Mouse (Mus musculus): ENCODE results near the gene Scamp2. TPM values are rescaled to one million over a fixed set of nuclear protein-coding genes. Genes with fewer than 3 reads are reported as not detected.

Gene Scamp2
- total RNA-seq, 2 experiments from 2014 or later: 13.1 to 25.4 TPM

GRCm38 (mm10) chr9:57547869-57548268 lies 12.9 kb upstream of the Scamp2 start:
- no peak for ATAC-seq (replicated peaks; ENCODE audit: low FRiP score, poor library complexity, severe bottlenecking)

GRCm38 (mm10) chr9:57549186-57549585 lies 11.6 kb upstream of the Scamp2 start:
- no peak for ATAC-seq (replicated peaks; ENCODE audit: low FRiP score, poor library complexity, severe bottlenecking)

- ATAC-seq (replicated peaks; ENCODE audit: low FRiP score, poor library complexity, severe bottlenecking): no peak
Observed at GRCm38 (mm10) chr9:57550126-57550862, 10.4 kb upstream of the Scamp2 start.

- peak; percentile 44; the same call in 1 of the 2 replicates for ATAC-seq (replicated peaks; ENCODE audit: low FRiP score, poor library complexity, severe bottlenecking)
Observed at GRCm38 (mm10) chr9:57552139-57552887, 8.4 kb upstream of the Scamp2 start, which contains the start of gene Mpi. Mpi (minus strand) TSS chr9:57552763.

GRCm38 (mm10) chr9:57553119-57553518 lies 7.6 kb upstream of the Scamp2 start:
- ATAC-seq (replicated peaks; ENCODE audit: low FRiP score, poor library complexity, severe bottlenecking): no peak

GRCm38 (mm10) chr9:57554753-57555152 lies 6.0 kb upstream of the Scamp2 start:
- no peak for ATAC-seq (replicated peaks; ENCODE audit: low FRiP score, poor library complexity, severe bottlenecking)

- no peak for ATAC-seq (replicated peaks; ENCODE audit: low FRiP score, poor library complexity, severe bottlenecking)
Observed at GRCm38 (mm10) chr9:57557215-57557614, 3.5 kb upstream of the Scamp2 start.

GRCm38 (mm10) chr9:57558625-57559024 lies 2.1 kb upstream of the Scamp2 start:
- ATAC-seq (replicated peaks; ENCODE audit: low FRiP score, poor library complexity, severe bottlenecking): no peak

- no peak for ATAC-seq (replicated peaks; ENCODE audit: low FRiP score, poor library complexity, severe bottlenecking)
Observed at GRCm38 (mm10) chr9:57559568-57559967, 1.2 kb upstream of the Scamp2 start.

GRCm38 (mm10) chr9:57560263-57560662 lies 480 bp upstream of the Scamp2 start:
- no peak for ATAC-seq (replicated peaks; ENCODE audit: low FRiP score, poor library complexity, severe bottlenecking)

- ATAC-seq (replicated peaks; ENCODE audit: low FRiP score, poor library complexity, severe bottlenecking): no peak
Observed at GRCm38 (mm10) chr9:57561711-57562099, 962 bp downstream of the Scamp2 start.

GRCm38 (mm10) chr9:57562896-57563372 lies 2.2 kb downstream of the Scamp2 start:
- no peak for ATAC-seq (replicated peaks; ENCODE audit: low FRiP score, poor library complexity, severe bottlenecking)

- no peak for ATAC-seq (replicated peaks; ENCODE audit: low FRiP score, poor library complexity, severe bottlenecking)
Observed at GRCm38 (mm10) chr9:57564609-57565008, 3.9 kb downstream of the Scamp2 start.

GRCm38 (mm10) chr9:57565741-57566221 lies 5.0 kb downstream of the Scamp2 start:
- no peak for ATAC-seq (replicated peaks; ENCODE audit: low FRiP score, poor library complexity, severe bottlenecking)

- ATAC-seq (replicated peaks; ENCODE audit: low FRiP score, poor library complexity, severe bottlenecking): no peak
Observed at GRCm38 (mm10) chr9:57566846-57567245, 6.1 kb downstream of the Scamp2 start.

- no peak for ATAC-seq (replicated peaks; ENCODE audit: low FRiP score, poor library complexity, severe bottlenecking)
Observed at GRCm38 (mm10) chr9:57568500-57568899, 7.8 kb downstream of the Scamp2 start.

GRCm38 (mm10) chr9:57574397-57574796 lies 13.7 kb downstream of the Scamp2 start:
- no peak for ATAC-seq (replicated peaks; ENCODE audit: low FRiP score, poor library complexity, severe bottlenecking)

- no peak for ATAC-seq (replicated peaks; ENCODE audit: low FRiP score, poor library complexity, severe bottlenecking)
Observed at GRCm38 (mm10) chr9:57575577-57575976, 14.8 kb downstream of the Scamp2 start.

- peak; percentile 95 for ATAC-seq (replicated peaks; ENCODE audit: low FRiP score, poor library complexity, severe bottlenecking)
Observed at GRCm38 (mm10) chr9:57577144-57577849, 16.6 kb downstream of the Scamp2 start.

- no peak for ATAC-seq (replicated peaks; ENCODE audit: low FRiP score, poor library complexity, severe bottlenecking)
Observed at GRCm38 (mm10) chr9:57584991-57585390, 24.2 kb downstream of the Scamp2 start.

Data from erythroblast, adult 5-6 weeks (primary cell).